Mouse (Mus musculus) testis, adult 10 weeks (tissue): ENCODE results near the gene F12. TPM values are rescaled to one million over a fixed set of nuclear protein-coding genes. Genes with fewer than 3 reads are reported as not detected.

Experiments
- polyA plus RNA-seq: library from polyadenylated mRNA; stranded (reverse); fragments of 350-450 nt; fragmentation: Illumina TruSeq; extraction: RNeasy Lipid Tissue Mini Kit (QIAGEN cat#74804); gene quantifications from one replicate; pipeline ENCODE4 v1.2.3, GENCODE M21; 2014; ENCODE audit warnings: low read depth, low replicate concordance

The F12 gene
- polyA plus RNA-seq = not detected

GRCm38 (mm10) chr13:55426613-55427012 lies at the start of gene F12:
Gene F12 (minus strand): TSS chr13:55426793.

GRCm38 (mm10) chr13:55464027-55464884 lies 37.7 kb upstream of the F12 start, which contains the start of gene Prr7:
Gene Prr7 (plus strand): TSS chr13:55464267.

GRCm38 (mm10) chr13:55444937-55445315 lies 18.3 kb upstream of the F12 start, which contains the start of gene Grk6:
Gene Grk6 (plus strand): TSS chr13:55445072.

GRCm38 (mm10) chr13:55414743-55415380 lies 11.7 kb downstream of the F12 start, which contains the start of gene Pfn3:
Gene Pfn3 (minus strand): TSS chr13:55415232.

GRCm38 (mm10) chr13:55398088-55398487 lies 28.5 kb downstream of the F12 start, which contains the start of gene Slc34a1:
Gene Slc34a1 (plus strand): TSS chr13:55398187.

GRCm38 (mm10) chr13:55369531-55370114 lies 57.0 kb downstream of the F12 start, which contains the start of gene Rgs14:
Gene Rgs14 (plus strand): TSS chr13:55369732.

Other genes with a start within 250 kb of the F12 start
- gene Nsd1, start 217.0 kb downstream of the F12 start, polyA plus RNA-seq = 38.5 TPM
- gene Prelid1, start 106.3 kb downstream of the F12 start, polyA plus RNA-seq = 1.8 TPM
- 5.3 TPM for gene Rab24, start 104.8 kb downstream of the F12 start, polyA plus RNA-seq
- not detected for gene Mxd3, start 97.0 kb downstream of the F12 start, polyA plus RNA-seq
- gene Lman2, start 64.0 kb downstream of the F12 start, polyA plus RNA-seq = 5.4 TPM
- gene Rgs14, start 57.1 kb downstream of the F12 start, polyA plus RNA-seq = not detected
- gene Slc34a1, start 28.6 kb downstream of the F12 start, polyA plus RNA-seq = not detected
- 0.50 TPM for gene Pfn3, start 11.6 kb downstream of the F12 start, polyA plus RNA-seq
- 1.5 TPM for gene Grk6, start 18.3 kb upstream of the F12 start, polyA plus RNA-seq
- gene Prr7, start 37.5 kb upstream of the F12 start, polyA plus RNA-seq = not detected
- 1.4 TPM for gene Dbn1, start 61.3 kb upstream of the F12 start, polyA plus RNA-seq
- 0.13 TPM for gene Pdlim7, start 86.9 kb upstream of the F12 start, polyA plus RNA-seq
- gene Dok3, start 102.5 kb upstream of the F12 start, polyA plus RNA-seq = not detected
- 3.1 TPM for gene Ddx41, start 109.9 kb upstream of the F12 start, polyA plus RNA-seq
- 2.9 TPM for gene Fam193b, start 144.3 kb upstream of the F12 start, polyA plus RNA-seq
- 17.2 TPM for gene Tmed9, start 146.9 kb upstream of the F12 start, polyA plus RNA-seq
- 2.7 TPM for gene B4galt7, start 173.1 kb upstream of the F12 start, polyA plus RNA-seq
- gene Caml, start 196.2 kb upstream of the F12 start, polyA plus RNA-seq = 38.8 TPM
- 99.2 TPM for gene Ddx46, start 208.2 kb upstream of the F12 start, polyA plus RNA-seq